In the genomic region with DNA sequence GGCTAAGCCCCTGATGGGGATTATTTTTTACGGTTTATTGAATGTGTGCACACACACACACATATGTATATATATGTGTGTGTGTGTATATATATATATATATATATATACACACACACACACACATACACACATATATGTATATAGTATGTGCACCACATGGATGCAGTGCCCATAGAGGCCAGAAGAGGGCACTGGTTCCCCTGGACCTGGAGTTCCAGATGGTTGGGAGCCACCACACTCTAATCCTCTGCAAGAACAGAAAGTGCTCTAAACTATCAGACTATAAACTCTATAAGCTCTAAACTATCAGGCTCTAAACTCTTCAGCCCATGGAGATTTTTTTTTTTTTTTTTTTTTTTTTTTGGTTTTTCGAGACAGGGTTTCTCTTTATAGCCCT, we compare ENCODE assay signal across 11 mouse cellular contexts. TPM values are rescaled to one million over a fixed set of nuclear protein-coding genes. Genes with fewer than 3 reads are reported as not detected.
DNase-seq lines count a peak whose midpoint lies in the region; ATAC-seq and TF ChIP-seq lines count a peak whose summit lies in the region.
"Had no signal": no experiment of that assay in that cellular context is flagged by ENCODE, and none has a peak within 500 bp of the region (broad histone marks: within the 10 kb centered on the region; RNA-seq: fewer than 3 reads in every experiment).

No protein-coding gene starts in this region.

- peak overlapping the region; percentile 84; the same call in 1 of the 2 replicates for H3K27ac ChIP-seq in gastrocnemius, adult 2 months
- H3K27ac ChIP-seq in lung, postnatal 0 days (ENCODE audit: low read length) = no peak overlapping the region
- peak overlapping the region; percentile 80 for H3K27ac ChIP-seq in midbrain, embryonic 16.5 days (ENCODE audit: low read length)
- H3K27ac ChIP-seq: liver, embryonic 15.5 days had no signal

- peaks cover 9% of the 10 kb centered on the region; the same call in 1 of the 2 replicates for H3K36me3 ChIP-seq in lung, postnatal 0 days (ENCODE audit: insufficient read depth, low read length)
- H3K36me3 ChIP-seq in midbrain, embryonic 16.5 days (ENCODE audit: control insufficient read depth, insufficient read depth, low read length) = peaks cover 15% of the 10 kb centered on the region

- peaks cover 16% of the 10 kb centered on the region; the same call in 1 of the 2 replicates for H3K4me1 ChIP-seq in lung, postnatal 0 days (ENCODE audit: insufficient read depth, low read depth, low read length)
- H3K4me1 ChIP-seq in midbrain, embryonic 16.5 days (ENCODE audit: control insufficient read depth, insufficient read depth, low read length) = peaks cover 32% of the 10 kb centered on the region

- ATAC-seq in lung, postnatal 0 days = no peak
- no peak for ATAC-seq in midbrain, embryonic 16.5 days

- TF ChIP-seq CTCF in gastrocnemius, adult 2 months (IDR thresholded peaks at IDR 0.05) = peak; percentile 42; the same call in 1 of the 2 replicates
- TF ChIP-seq CTCF in lung, postnatal 0 days (IDR thresholded peaks at IDR 0.05) = peak; percentile 31

- H3K4me2 ChIP-seq in lung, postnatal 0 days (replicated peaks; ENCODE audit: low read depth, low read length) = no peak overlapping the region
- H3K4me2 ChIP-seq in midbrain, embryonic 16.5 days (ENCODE audit: low read length) = no peak overlapping the region
- H3K4me2 ChIP-seq: liver, embryonic 15.5 days had no signal

- no peak for TF ChIP-seq EP300 in lung, postnatal 0 days (IDR thresholded peaks at IDR 0.05)

- no peak overlapping the region for H3K4me3 ChIP-seq in gastrocnemius, adult 2 months
- H3K4me3 ChIP-seq in lung, postnatal 0 days (ENCODE audit: low read depth, low read length) = no peak overlapping the region
- no peak overlapping the region for H3K4me3 ChIP-seq in midbrain, embryonic 16.5 days (ENCODE audit: low read depth, low read length)
- H3K4me3 ChIP-seq: liver, embryonic 15.5 days had no signal

- no peak for DNase-seq in gastrocnemius, adult 2 months
- DNase-seq in gastrocnemius, postnatal 25 days = no peak
- DNase-seq in lung, postnatal 0 days (ENCODE audit: low spot score) = no peak
- no peak for DNase-seq in lung, postnatal 10 days
- DNase-seq in ZHBTc4 (ENCODE audit: low read depth, low spot score) = peak; percentile 78
- no peak for DNase-seq in layer of hippocampus, adult 18-20 months (ENCODE audit: low spot score in 2 of 2)
- no peak for DNase-seq in gastrocnemius, postnatal 36 days
- DNase-seq: heart, postnatal 10 days had no signal

- H3K27me3 ChIP-seq in lung, postnatal 0 days (replicated peaks; ENCODE audit: insufficient read depth, low read length) = no peaks in the 10 kb centered on the region
- H3K27me3 ChIP-seq in midbrain, embryonic 16.5 days (ENCODE audit: control insufficient read depth, insufficient read depth, low read depth, low read length) = no peaks in the 10 kb centered on the region
- H3K27me3 ChIP-seq: CH12.LX; liver, embryonic 15.5 days had no signal

- H3K9ac ChIP-seq in lung, postnatal 0 days (replicated peaks; ENCODE audit: low read depth) = no peak overlapping the region
- H3K9ac ChIP-seq in midbrain, embryonic 16.5 days (ENCODE audit: low read depth, low read length) = no peak overlapping the region
- H3K9ac ChIP-seq: liver, embryonic 15.5 days had no signal

- intact Hi-C loops in gastrocnemius, adult 2 months (cut with DNase I) = no loop called here
- intact Hi-C loops in gastrocnemius, postnatal 36 days (cut with DNase I) = no loop called here

- 100% methylated on average over 1 of the region's 2 CpGs for WGBS in lung, postnatal 0 days
- WGBS in midbrain, embryonic 16.5 days = 100% methylated on average over 2 of the region's 2 CpGs

- no peaks in the 10 kb centered on the region for H3K9me3 ChIP-seq in lung, postnatal 0 days (ENCODE audit: low read length)
- H3K9me3 ChIP-seq in midbrain, embryonic 16.5 days (replicated peaks; ENCODE audit: control insufficient read depth, low read length, poor library complexity, severe bottlenecking) = no peaks in the 10 kb centered on the region
- H3K9me3 ChIP-seq: liver, embryonic 15.5 days had no signal

RNA-seq across cellular contexts. Expression of a gene that starts 25.1 kb away (rescaled TPM):
- 10 to 100 TPM; 67.0 to 91.9 TPM for total RNA-seq in gastrocnemius, adult 2 months (2021)
- 10 to 100 TPM; 52.1 to 57.8 TPM for total RNA-seq in gastrocnemius, postnatal 25 days (2021)
- polyA plus RNA-seq in lung, postnatal 0 days (2015; fragmentation: Nextera tagmentation; extraction: Ambion mirVana) = 92.6 and 119 TPM in 2 replicates
- 117 and 125 TPM in 2 replicates for polyA plus RNA-seq in midbrain, embryonic 16.5 days (2015; fragmentation: Nextera tagmentation; extraction: Ambion mirVana)
- total RNA-seq in layer of hippocampus, adult 18-20 months (2021) = 100 to 1,000 TPM; 115 to 116 TPM
- total RNA-seq in gastrocnemius, postnatal 36 days (2021) = 10 to 100 TPM; 66.3 to 70.0 TPM
